Mouse (Mus musculus): ENCODE measurements at regions not wholly inside any gene's neighbourhood (a gene's known extent, or its start where the extent isn't known, plus 50 kb on each side); places are given as distances from the start of the nearest gene placed in this dataset.

- TF ChIP-seq CTCF (conservative IDR thresholded peaks at IDR 0.05 in 1 of 2, IDR thresholded peaks at IDR 0.05 in 1 of 2; ENCODE audit: low read depth in 2 of 2, low read length in 2 of 2): no peak
- no peak for TF ChIP-seq SIN3A (IDR thresholded peaks at IDR 0.05; ENCODE audit: low read length)
- no peak for TF ChIP-seq EP300 (IDR thresholded peaks at IDR 0.05; ENCODE audit: low read length)
- no peak for TF ChIP-seq MEF2A (IDR thresholded peaks at IDR 0.05; ENCODE audit: borderline replicate concordance, low read depth, low read length)
- no peak for TF ChIP-seq USF1 (IDR thresholded peaks at IDR 0.05; ENCODE audit: low read depth, low read length)
- TF ChIP-seq RAD21 (IDR thresholded peaks at IDR 0.05; ENCODE audit: low read depth, low read length): no peak
- TF ChIP-seq HCFC1 (IDR thresholded peaks at IDR 0.05; ENCODE audit: low read depth, low read length): no peak
Measured at GRCm38 (mm10) chr15:31724252-31724651, 122.6 kb downstream of the Fam173b start.

All from CH12.LX (cell line).